Mouse (Mus musculus) yolk sac, embryonic 10.5 days (tissue): ENCODE data around the gene Becn1.

Experiments
- DNase-seq: peaks from one replicate; pipeline ENCODE4 v3.0.0-alpha.2; 2017; ENCODE audit warnings: low spot score

Gene Becn1

DNA sequence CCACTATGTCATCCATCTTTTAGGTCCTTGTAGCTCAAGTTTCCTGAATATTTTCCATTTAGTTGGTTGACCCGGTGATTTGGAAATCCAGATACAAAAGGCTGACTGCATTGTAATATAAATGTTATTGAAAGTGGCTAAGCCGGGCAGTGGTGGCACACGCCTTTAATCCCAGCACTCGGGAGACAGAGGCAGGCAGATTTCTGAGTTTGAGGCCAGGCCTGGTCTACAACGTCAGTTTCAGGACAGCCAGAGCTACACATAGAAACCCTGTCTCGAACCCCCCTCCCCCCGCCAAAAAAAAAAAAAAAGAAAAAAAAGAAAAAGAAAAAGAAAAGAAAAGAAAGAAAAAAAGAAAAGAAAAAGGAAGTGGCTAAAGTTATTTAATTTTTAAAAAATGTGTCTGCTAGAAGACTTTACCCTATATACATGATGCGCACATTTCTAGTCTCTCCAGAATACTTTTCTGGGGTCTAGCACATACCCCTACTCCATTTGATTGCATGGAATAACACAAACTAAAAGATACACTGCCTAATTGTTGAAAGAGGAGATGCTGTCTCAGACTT, 13.1 kb upstream of the Becn1 start:
- no peak for DNase-seq

DNA sequence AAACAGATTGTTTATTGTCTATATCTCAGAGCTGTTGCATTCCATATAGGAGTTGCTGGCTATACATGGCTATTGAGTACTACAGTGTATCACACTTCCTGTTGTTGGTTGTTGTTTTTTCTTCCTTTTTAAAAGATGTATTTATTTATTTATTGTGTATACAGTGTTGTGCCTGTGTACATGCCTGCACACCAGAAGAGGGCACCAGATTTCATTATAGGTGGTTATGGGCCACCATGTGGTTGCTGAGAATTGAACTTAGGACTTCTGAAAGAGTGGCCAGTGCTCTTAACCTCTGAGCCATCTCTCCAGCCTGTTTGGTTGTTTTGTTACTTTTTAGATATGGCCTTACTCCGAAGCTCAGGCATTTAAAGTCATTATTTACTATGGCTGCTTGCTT, 12.5 kb upstream of the Becn1 start:
- DNase-seq, result no peak

DNA sequence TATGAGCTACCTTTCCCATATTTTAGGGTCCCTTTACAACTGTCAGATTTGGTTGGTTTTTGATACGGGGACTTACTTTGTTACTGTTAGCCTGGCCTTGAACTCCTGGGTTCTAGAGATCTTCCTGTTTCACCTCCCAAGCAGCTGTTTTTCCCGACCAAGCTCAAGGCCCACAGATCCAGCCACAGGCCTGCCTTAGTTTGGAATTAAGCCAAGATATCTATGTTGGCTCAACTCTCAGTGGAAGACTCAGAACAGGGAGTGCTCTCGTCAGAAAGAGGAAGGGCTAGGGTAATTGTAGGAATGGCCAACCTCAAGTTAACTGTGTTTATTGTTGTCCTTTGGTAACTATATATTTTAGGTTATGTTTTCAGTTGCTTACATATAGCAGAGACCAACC, 10.1 kb upstream of the Becn1 start:
- no peak for DNase-seq

DNA sequence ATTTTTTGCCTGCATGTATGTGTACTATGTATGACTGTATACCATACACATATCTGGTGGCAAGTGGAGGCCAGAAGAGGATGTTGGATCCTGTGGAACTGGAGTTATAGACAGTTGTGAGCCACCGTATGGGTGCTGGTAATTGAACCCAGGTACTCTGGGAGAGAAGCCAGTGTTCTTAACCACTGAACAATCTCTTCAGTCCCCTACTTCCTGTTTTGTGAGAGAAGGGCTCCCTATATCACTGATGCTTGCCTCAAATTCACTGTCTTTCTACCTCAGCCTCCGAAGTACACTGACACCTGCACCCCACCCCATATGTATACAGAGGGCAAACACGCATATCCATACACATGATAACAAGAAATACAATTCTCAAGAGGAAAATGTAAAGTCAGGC, 9.0 kb upstream of the Becn1 start:
- no peak for DNase-seq

GRCm38 (mm10) chr11:101307744-101308143, 5.7 kb upstream of the Becn1 start:
- DNase-seq, result peak; percentile 28

DNA sequence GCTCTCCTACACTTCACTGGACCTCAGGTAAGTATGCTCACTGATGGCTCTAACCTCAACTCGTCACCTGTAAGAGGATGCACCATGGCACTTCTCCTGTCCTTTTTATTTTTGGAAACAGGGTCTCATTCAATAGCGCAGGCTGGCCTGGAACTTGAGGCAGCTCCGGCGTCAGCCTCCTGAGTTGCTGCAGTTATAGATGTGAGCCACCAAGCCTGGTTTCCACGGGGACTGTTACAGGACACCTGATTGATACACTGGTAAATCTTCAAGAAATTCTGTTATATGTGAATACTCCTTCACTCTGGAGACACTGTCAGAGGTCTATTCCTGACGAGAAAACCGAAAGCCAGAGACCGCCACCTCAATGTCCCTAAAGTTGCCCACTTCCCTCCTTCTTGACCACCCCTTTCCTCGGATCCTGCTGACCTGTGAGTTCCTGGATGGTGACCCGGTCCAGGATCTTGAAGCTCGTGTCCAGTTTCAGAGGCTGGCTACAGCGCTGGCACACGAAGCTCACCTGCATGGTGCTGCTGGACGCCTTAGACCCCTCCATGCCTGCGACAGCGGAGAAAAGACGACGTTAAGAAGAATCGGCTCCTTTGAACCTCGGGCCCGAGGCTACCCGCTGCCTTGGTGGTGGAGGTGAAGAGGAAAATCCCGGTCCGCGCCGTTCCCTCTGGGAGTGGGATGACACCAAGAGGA, 635 bp downstream of the Becn1 start:
- no peak for DNase-seq

DNA sequence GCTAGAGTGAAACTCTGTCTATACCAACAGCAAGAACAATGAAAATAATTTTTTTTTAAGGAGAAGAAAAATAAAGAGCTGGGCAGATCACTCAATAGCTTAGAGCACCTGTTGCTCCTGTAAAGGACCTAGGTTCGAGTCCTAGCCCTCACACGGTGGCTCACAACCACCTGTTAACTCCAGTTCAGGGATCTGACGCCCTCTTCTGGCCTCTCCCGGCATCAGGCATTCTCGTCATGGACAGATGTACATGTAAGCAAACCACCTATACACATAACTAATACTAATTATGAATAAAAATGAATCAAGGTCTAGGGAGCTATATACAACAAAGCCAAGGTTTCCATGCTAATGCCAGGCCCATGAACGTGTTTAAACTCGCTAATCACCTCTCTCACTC, 1.2 kb downstream of the Becn1 start:
- DNase-seq, result no peak

DNA sequence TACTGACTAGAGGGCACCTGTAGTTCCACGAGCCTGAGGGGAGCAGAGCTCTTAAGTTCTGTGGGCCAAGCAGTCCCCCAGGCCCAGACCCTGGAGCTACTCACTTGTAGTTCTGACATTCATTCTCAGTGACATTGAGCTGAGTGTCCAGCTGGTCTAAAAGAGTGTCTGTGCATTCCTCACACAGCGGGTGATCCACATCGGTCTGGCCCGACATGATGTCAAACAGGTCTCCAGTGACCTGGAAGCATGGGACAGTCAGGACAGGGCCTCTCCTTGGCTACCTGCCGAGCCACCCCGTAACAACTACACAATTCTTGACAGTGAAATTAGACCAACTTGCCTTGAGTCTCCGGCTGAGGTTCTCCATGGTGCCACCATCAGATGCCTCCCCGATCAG, 6.9 kb downstream of the Becn1 start:
- no peak for DNase-seq

GRCm38 (mm10) chr11:101291231-101291630, 10.9 kb downstream of the Becn1 start:
- DNase-seq, result no peak

DNA sequence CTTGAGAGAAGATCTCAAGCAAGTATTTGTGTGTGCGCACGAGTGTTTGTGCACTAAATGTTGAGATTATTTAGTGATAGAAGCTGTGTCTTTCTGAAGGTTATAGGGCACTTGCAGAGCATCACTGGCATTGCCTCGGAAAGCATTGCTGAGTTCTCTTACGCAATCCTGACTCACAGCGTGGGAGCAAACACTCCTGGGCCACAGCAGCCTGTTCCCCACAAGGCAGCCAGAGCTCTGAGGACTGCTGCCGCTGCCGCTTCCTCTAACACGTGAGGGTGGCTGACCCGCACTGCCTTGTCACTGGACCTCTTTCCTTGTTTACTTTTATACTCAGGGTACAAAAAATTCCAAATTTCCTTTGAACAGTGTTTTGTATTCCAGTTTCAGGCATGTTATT, 14.8 kb downstream of the Becn1 start:
- no peak for DNase-seq

DNA sequence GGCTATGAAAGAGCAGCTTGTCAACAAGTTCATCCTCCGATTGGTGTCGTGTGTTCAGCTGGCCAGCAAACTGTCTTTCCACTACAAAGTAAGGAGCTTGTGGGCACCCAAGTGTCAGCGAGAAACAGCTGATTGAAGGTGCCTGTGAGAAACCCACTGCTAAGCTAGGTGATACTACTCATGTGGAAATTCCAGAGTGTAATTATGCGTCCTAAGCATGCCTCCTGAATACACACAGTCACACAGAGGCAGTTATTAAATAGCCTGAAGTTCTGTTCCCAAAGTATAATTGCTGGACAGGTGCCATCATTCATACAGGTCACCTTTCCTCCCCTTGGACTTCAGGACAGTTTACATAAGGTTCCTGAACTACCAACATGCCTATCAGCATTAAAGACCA, 18.3 kb downstream of the Becn1 start:
- DNase-seq, result no peak

GRCm38 (mm10) chr11:101282896-101283295, 19.2 kb downstream of the Becn1 start:
- DNase-seq, result no peak

DNA sequence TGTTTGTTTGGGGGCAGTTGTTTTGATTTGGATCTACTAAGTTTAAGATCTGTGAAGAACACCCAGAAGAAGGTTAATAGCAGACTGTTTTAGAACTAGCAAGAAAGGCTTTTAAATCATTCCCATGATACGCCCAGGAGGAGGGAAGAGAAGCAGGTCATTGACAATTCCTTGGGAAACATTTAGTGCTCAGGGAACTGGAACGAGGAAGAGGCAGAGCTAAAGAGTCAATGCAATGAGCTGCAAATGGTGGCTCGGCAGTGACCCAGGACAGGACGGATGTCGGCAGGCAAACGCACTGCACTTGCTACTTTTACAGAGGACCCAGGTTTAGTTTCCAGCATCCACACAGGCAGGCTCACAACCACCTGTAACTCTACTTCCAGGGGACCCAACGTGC, 21.2 kb downstream of the Becn1 start:
- no peak for DNase-seq

DNA sequence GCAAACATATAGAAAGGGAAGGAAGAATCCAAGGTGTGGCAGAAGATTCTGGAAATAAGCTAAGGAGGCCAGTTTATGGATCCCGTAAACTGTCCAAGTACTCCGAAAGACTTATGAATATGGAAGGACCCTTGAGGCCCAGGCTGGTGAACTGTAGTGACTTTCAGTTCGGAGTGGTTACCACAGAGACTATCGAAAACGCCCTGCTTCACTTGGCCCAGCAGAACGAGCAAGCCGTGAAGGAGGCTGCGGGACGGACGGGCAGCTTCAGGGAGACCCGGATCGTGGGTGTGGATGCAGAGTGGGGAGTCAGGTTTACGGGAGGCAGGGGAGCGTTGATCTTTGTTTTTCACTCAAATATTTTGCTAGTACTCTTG, 22.9 kb downstream of the Becn1 start:
- DNase-seq, result no peak

DNA sequence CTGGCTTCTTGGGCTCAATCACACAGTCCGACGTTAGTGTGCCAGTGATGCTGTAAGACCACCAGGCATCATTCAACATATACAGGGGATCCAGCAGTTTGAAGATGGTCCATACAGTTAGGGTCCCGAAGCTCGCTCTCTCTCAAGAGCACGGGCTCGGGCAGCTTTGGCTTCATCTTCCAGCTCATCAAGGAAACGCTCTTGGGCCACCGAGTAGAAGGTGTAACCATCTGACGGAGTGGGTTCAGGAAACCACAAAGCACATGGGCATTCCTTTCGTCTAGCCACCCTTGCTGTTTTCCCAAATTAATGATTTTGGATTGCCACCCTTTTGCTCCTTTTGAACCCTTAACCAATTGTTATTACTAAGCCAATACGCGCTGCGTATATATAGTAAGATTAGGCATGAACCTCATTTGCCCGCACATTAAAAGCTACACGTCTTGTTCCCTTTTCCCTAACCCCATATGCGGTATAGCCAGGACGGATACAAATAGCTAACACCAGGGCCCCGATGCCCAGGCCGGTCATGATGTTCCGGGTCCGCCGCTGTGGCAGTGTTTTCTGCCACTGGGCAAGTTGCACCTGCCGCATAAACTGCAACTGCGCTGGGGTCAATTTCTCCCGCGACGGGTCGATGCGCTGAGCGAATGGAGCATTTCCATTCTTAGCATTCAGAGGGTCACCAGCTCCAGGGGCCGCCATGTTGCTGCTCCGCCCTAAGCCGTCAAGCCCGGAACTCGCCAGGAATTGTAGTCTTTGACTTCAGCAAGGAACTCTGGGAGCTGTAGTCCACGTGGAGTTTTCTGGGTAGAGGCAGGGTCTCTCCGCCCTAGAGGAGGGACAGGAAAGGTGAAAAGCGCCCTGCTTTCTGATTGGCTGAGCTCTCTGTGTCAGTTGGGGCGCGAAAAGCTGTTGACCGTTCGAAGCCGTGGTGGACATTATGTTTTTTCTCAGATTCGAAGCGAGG, 23.6 kb downstream of the Becn1 start, which contains the start of the genes Cntd1 and Coa3:
Gene Cntd1 (plus strand): TSS at position 790 of the 970 bp plus-strand sequence.
Gene Coa3 (minus strand): TSS at position 892 of the 970 bp plus-strand sequence.
- peak; percentile 92 for DNase-seq

GRCm38 (mm10) chr11:101277381-101278222, 24.5 kb downstream of the Becn1 start:
- DNase-seq, result no peak

GRCm38 (mm10) chr11:101276319-101277070, 25.6 kb downstream of the Becn1 start:
- DNase-seq, result no peak

DNA sequence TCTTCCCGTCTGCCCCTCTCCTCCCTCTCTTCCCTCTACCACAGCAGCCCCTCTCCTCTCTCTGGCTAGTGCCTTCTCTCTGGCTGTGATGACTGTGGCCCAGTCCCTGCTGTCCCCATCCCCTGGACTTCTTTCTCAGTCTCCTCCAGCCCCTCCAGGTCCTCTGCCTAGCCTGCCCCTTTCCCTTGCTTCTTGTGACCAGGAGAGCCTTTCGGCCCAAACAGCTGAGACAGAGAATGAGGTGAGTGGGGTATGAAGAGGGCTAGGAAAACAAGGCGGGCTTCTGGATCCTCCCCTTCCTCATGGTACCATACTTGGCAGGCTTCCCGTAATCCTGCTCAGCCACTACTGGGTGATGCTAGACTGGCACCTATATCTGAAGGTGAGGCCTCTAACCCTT, 26.8 kb downstream of the Becn1 start:
- no peak for DNase-seq

GRCm38 (mm10) chr11:101272446-101272845, 29.6 kb downstream of the Becn1 start:
- no peak for DNase-seq

DNA sequence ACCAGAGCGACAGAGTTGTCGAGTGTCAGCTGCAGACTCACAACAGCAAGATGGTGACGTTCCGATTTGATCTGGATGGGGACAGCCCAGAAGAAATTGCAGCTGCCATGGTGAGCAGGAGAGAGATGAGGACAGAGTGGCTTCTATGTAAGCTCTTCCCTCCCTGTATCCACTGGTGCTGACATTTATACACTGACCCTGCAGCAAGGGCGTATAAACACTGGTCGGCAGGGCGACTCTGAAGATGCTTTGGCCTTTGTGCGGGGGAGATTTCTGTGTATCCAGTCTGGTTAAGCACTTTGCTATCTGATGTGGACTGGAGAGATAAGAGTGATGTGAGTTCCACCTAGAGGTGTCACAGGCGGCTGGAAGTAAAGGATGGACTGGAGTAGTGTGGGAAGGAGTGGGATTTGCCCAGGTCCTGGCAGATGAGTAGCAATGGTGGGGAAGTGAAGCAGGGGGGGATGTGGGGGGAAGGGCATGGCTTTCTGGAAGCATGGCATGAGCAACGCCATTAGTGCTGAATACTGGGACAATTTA, 32.4 kb downstream of the Becn1 start:
- DNase-seq, result peak; percentile 88

GRCm38 (mm10) chr11:101265906-101266305, 36.2 kb downstream of the Becn1 start:
- DNase-seq, result no peak
